Mouse (Mus musculus) limb, embryonic 14.5 days (tissue): ENCODE measurements at regions not wholly inside any gene's neighbourhood (a gene's known extent, or its start where the extent isn't known, plus 50 kb on each side); places are given as distances from the start of the nearest gene placed in this dataset.

ENCODE experiments used
- ATAC-seq: fragments of 200-750 bp; cut with Nextera tagmentation; 2 replicates; pipeline ENCODE4 v1.8.0; 2017; ENCODE audit warnings: low read depth, moderate number of reproducible peaks, moderate TSS enrichment; ENCODE audit not compliant: low FRiP score
- DNase-seq: peaks from one replicate; pipeline ENCODE4 v3.0.0-alpha.2; 2015; ENCODE audit warnings: low spot score
- H3K27ac ChIP-seq: fragments of 300-500 bp; sonication (generic); replicated peaks from 2 replicates; pipeline ENCODE4 v1.5.1; 2014; ENCODE audit warnings: low read depth, mild to moderate bottlenecking, low read length, moderate library complexity, mixed read lengths
- H3K27me3 ChIP-seq: fragments of 300-500 bp; sonication (generic); 2 replicates; pipeline ENCODE4 v1.6.1; 2014; ENCODE audit warnings: low read length, mixed read lengths; ENCODE audit not compliant: control insufficient read depth, insufficient read depth
- H3K36me3 ChIP-seq: fragments of 300-500 bp; sonication (generic); 2 replicates; pipeline ENCODE4 v1.6.1; 2014; ENCODE audit warnings: mild to moderate bottlenecking, low read length, moderate library complexity, mixed read lengths; ENCODE audit not compliant: control insufficient read depth, insufficient read depth
- H3K4me1 ChIP-seq: fragments of 300-500 bp; sonication (generic); 2 replicates; pipeline ENCODE4 v1.6.1; 2014; ENCODE audit warnings: antibody characterized with exemption, low read length, mixed read lengths; ENCODE audit not compliant: control insufficient read depth, insufficient read depth
- H3K4me2 ChIP-seq: fragments of 300-500 bp; sonication (generic); replicated peaks from 2 replicates; pipeline ENCODE4 v1.6.1; 2014; ENCODE audit warnings: low read depth, mild to moderate bottlenecking, low read length, moderate library complexity; ENCODE audit not compliant: severe bottlenecking
- H3K4me3 ChIP-seq: fragments of 300-500 bp; sonication (generic); replicated peaks from 2 replicates; pipeline ENCODE4 v1.5.1; 2014; ENCODE audit warnings: low read length
- H3K9ac ChIP-seq: fragments of 300-500 bp; sonication (generic); 2 replicates; pipeline ENCODE4 v1.6.1; 2014; ENCODE audit warnings: mild to moderate bottlenecking, low read depth, low read length, moderate library complexity; ENCODE audit not compliant: severe bottlenecking
- H3K9me3 ChIP-seq: fragments of 300-500 bp; sonication (generic); 2 replicates; pipeline ENCODE4 v1.6.1; 2016; ENCODE audit warnings: low read length; ENCODE audit not compliant: control insufficient read depth
- POLR2A ChIP-seq: fragments of 200-500 bp; IDR thresholded peaks from 2 replicates; pipeline ENCODE4 v1.8.0; 2012; ENCODE audit warnings: inconsistent platforms, mild to moderate bottlenecking, moderate library complexity, borderline replicate concordance; ENCODE audit not compliant: insufficient read depth, insufficient read length; ENCODE audit errors: extremely low read depth
- WGBS: fragments of 180-500 bp; shearing (Covaris S2); extraction: QIAGEN DNeasy Blood & Tissue Kit; methylation state at CpG from one replicate; pipeline ENCODE4 v1.1.7; 2014; 5-methylcytosine and 5-hydroxymethylcytosine counted together

DNA sequence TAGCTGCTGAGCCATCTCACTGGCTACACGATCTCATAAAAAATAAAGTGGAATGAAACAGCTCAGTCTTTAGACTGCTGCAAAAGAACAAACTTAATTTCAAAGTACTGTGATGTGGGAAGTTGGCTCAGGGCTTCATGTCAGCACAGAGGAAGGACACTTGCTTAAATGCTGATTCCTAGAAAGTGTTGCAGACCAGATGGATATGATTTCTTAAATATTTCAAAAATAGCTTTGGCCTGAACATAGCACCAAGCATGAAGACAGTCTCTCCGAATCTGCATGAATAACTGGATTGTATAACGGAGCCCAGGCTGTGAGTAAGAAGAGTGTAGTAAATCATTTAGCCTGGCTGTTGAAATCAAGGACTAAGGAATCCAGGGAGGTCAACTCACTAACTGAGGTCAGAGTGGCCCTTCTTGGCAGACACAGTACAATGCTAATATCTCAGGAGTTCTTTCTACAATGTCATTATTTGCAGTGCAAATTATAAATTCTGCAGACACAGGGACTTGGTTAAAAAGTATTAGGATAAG lies 521.2 kb upstream of the Mon1b start:
- H3K9ac ChIP-seq, result no peak overlapping the region
- DNase-seq, result peak; percentile 4
- H3K36me3 ChIP-seq, result no peaks in the 10 kb centered on the region
- WGBS, result 57% methylated on average over 3 of the region's 3 CpGs
- H3K27me3 ChIP-seq, result no peaks in the 10 kb centered on the region
- H3K9me3 ChIP-seq, result no peaks in the 10 kb centered on the region
- no peak overlapping the region for H3K4me3 ChIP-seq
- ATAC-seq, result no peak
- no peaks in the 10 kb centered on the region for H3K4me1 ChIP-seq
- no peak overlapping the region for H3K4me2 ChIP-seq
- H3K27ac ChIP-seq, result no peak overlapping the region
- TF ChIP-seq POLR2A, result no peak

DNA sequence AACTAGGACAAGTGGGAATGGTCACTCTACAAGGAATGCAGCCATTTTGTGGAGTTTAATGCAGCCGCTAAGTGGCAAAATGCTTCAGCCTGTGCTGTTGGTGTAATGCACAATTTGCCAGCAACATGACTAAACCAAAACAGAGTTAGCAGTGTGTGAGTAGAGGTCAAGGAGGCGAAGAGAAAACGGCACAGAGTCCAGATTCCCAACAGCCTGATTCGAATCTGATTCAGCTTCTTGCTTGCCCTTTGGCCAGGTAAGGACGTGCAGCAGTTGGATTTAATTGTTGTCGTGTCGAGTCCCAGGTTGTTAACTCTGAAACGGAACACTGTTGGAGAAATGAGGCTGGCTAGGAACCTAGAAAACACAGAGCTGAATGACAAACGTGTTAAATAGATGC lies 518.1 kb upstream of the Mon1b start:
- Histone ChIP-seq H3K27me3 (no peaks in the 10 kb centered on the region), H3K4me3 (no peak overlapping the region), H3K4me1 (no peaks in the 10 kb centered on the region), H3K9ac (no peak overlapping the region), H3K27ac (no peak overlapping the region), H3K4me2 (no peak overlapping the region), H3K36me3 (no peaks in the 10 kb centered on the region), H3K9me3 (no peaks in the 10 kb centered on the region)
- WGBS, result 82% methylated on average over 9 of the region's 9 CpGs
- DNase-seq (no peak), ATAC-seq (no peak)
- no peak for TF ChIP-seq POLR2A

DNA sequence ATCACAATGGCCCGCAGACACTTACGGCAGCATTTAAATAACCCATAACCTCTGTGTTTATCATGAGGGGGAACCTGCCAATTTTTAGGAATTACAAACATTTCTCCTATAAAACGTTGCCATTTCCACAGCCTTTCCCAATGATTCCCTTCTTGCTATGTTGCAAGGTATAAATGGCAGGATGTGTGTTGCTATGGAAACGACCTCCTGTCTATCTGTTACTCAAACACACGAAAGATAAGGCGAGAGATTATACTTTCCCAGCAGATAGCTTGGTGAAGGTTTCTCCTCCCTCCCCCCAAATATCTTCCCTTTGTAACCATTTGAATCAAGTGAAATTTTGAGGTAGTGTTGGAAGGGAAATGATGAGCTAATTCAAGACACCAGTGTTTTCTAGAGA lies 509.8 kb upstream of the Mon1b start:
- TF ChIP-seq POLR2A, result no peak
- DNase-seq (no peak), ATAC-seq (no peak)
- Histone ChIP-seq H3K9ac (no peak overlapping the region), H3K27me3 (no peaks in the 10 kb centered on the region), H3K4me2 (no peak overlapping the region), H3K4me1 (no peaks in the 10 kb centered on the region), H3K36me3 (no peaks in the 10 kb centered on the region), H3K9me3 (no peaks in the 10 kb centered on the region), H3K27ac (no peak overlapping the region), H3K4me3 (no peak overlapping the region)
- 66% methylated on average over 6 of the region's 6 CpGs for WGBS

GRCm38 (mm10) chr8:113137361-113137760 lies 498.0 kb upstream of the Mon1b start:
- Histone ChIP-seq H3K27me3 (no peaks in the 10 kb centered on the region), H3K4me1 (no peaks in the 10 kb centered on the region), H3K36me3 (no peaks in the 10 kb centered on the region), H3K4me2 (no peak overlapping the region), H3K9ac (no peak overlapping the region), H3K9me3 (no peaks in the 10 kb centered on the region), H3K27ac (no peak overlapping the region), H3K4me3 (no peak overlapping the region)
- ATAC-seq (no peak), DNase-seq (no peak)
- no peak for TF ChIP-seq POLR2A

- no peak for ATAC-seq
- H3K4me1 ChIP-seq, result no peaks in the 10 kb centered on the region
- no peak for TF ChIP-seq POLR2A
Observed at GRCm38 (mm10) chr8:113140021-113140420, 495.4 kb upstream of the Mon1b start.

DNA sequence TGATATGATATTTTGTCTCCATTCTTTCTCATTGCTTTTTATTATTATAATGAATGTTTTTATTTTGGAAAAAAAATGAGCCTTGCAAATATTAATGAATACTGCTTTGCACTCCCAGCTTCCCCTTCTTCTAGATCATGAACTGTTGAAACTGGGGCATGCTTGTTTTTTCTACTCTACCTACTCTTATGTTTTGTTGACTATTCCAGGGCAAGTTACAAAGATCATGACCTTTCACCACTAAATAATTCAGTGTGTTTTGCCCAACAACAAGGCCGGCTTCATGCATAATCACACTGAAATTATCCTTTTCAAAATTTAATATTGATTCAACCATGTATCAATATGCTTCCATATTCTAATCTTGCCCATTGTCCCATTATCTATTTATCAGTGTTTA lies 494.3 kb upstream of the Mon1b start:
- no peak overlapping the region for H3K4me3 ChIP-seq
- no peak overlapping the region for H3K4me2 ChIP-seq
- no peak overlapping the region for H3K9ac ChIP-seq
- ATAC-seq, result no peak
- WGBS, result 90% methylated on average over 1 of the region's 1 CpGs
- H3K27ac ChIP-seq, result no peak overlapping the region
- no peaks in the 10 kb centered on the region for H3K36me3 ChIP-seq
- H3K27me3 ChIP-seq, result no peaks in the 10 kb centered on the region
- no peak for TF ChIP-seq POLR2A
- no peaks in the 10 kb centered on the region for H3K4me1 ChIP-seq
- DNase-seq, result no peak
- no peaks in the 10 kb centered on the region for H3K9me3 ChIP-seq

More at GRCm38 (mm10) chr8:113140021-113140420, 495.4 kb upstream of the Mon1b start:
- no peak for DNase-seq
- Histone ChIP-seq H3K36me3 (no peaks in the 10 kb centered on the region), H3K4me3 (no peak overlapping the region), H3K27ac (no peak overlapping the region), H3K9me3 (no peaks in the 10 kb centered on the region), H3K9ac (no peak overlapping the region), H3K27me3 (no peaks in the 10 kb centered on the region), H3K4me2 (no peak overlapping the region)
- WGBS, result 86% methylated on average over 1 of the region's 1 CpGs
